Mouse (Mus musculus): Measurements from ENCODE around the gene Gm20388. TPM values are rescaled to one million over a fixed set of nuclear protein-coding genes. Genes with fewer than 3 reads are reported as not detected.
"Not testable (repeated sequence)": the region's sequence is repeated elsewhere in the genome, so short reads cannot be mapped to it uniquely, and the experiment has no call there.

Gm20388 gene
- polyA plus RNA-seq, 1 experiment from 2014 or later, result not detected

- H3K4me1 ChIP-seq (ENCODE audit: control insufficient read depth, insufficient read depth, low read length), result peaks cover 24% of the 10 kb centered on the region
- H3K27ac ChIP-seq (replicated peaks; ENCODE audit: low read depth, low read length), result no peak overlapping the region
- no peaks in the 10 kb centered on the region for H3K36me3 ChIP-seq (ENCODE audit: control insufficient read depth, insufficient read depth, low read length)
- no peak overlapping the region for H3K4me2 ChIP-seq (ENCODE audit: low read depth, severe bottlenecking)
- H3K9me3 ChIP-seq (ENCODE audit: control insufficient read depth, low read length), result no peaks in the 10 kb centered on the region
- DNase-seq (ENCODE audit: low spot score) (no peak), ATAC-seq (ENCODE audit: insufficient number of reproducible peaks, low FRiP score, low TSS enrichment, low read depth) (no peak)
- WGBS, result 97% methylated on average over 2 of the region's 2 CpGs
- no peak overlapping the region for H3K9ac ChIP-seq (ENCODE audit: low read length)
- H3K4me3 ChIP-seq (ENCODE audit: low read depth, low read length), result no peak overlapping the region
- no peaks in the 10 kb centered on the region for H3K27me3 ChIP-seq (ENCODE audit: control insufficient read depth, insufficient read depth, low read length)
Observed at GRCm38 (mm10) chr8:123188006-123188405, 3277.4 kb downstream of the Gm20388 start.

- Histone ChIP-seq H3K27ac (replicated peaks; ENCODE audit: low read depth, low read length) (no peak overlapping the region), H3K27me3 (ENCODE audit: control insufficient read depth, insufficient read depth, low read length) (no peaks in the 10 kb centered on the region), H3K4me1 (ENCODE audit: control insufficient read depth, insufficient read depth, low read length) (peaks cover 24% of the 10 kb centered on the region), H3K4me2 (ENCODE audit: low read depth, severe bottlenecking) (no peak overlapping the region), H3K9me3 (ENCODE audit: control insufficient read depth, low read length) (no peaks in the 10 kb centered on the region), H3K4me3 (ENCODE audit: low read depth, low read length) (no peak overlapping the region), H3K36me3 (ENCODE audit: control insufficient read depth, insufficient read depth, low read length) (no peaks in the 10 kb centered on the region), H3K9ac (ENCODE audit: low read length) (no peak overlapping the region)
- no peak for ATAC-seq (ENCODE audit: insufficient number of reproducible peaks, low FRiP score, low TSS enrichment, low read depth)
- 90% methylated on average over 7 of the region's 7 CpGs for WGBS
- no peak for DNase-seq (ENCODE audit: low spot score)
Observed at GRCm38 (mm10) chr8:123188841-123189240, 3278.2 kb downstream of the Gm20388 start.

- ATAC-seq (ENCODE audit: insufficient number of reproducible peaks, low FRiP score, low TSS enrichment, low read depth) (no peak), DNase-seq (ENCODE audit: low spot score) (peak; percentile 86)
- H3K9me3 ChIP-seq (ENCODE audit: control insufficient read depth, low read length), result no peaks in the 10 kb centered on the region
- H3K9ac ChIP-seq (ENCODE audit: low read length), result no peak overlapping the region
- no peak overlapping the region for H3K4me2 ChIP-seq (ENCODE audit: low read depth, severe bottlenecking)
- peaks cover 17% of the 10 kb centered on the region for H3K4me1 ChIP-seq (ENCODE audit: control insufficient read depth, insufficient read depth, low read length)
- WGBS, result 4% methylated on average over 9 of the region's 9 CpGs
- no peak overlapping the region for H3K27ac ChIP-seq (replicated peaks; ENCODE audit: low read depth, low read length)
- no peaks in the 10 kb centered on the region for H3K36me3 ChIP-seq (ENCODE audit: control insufficient read depth, insufficient read depth, low read length)
- H3K4me3 ChIP-seq (ENCODE audit: low read depth, low read length), result no peak overlapping the region
- H3K27me3 ChIP-seq (ENCODE audit: control insufficient read depth, insufficient read depth, low read length), result no peaks in the 10 kb centered on the region
Observed at GRCm38 (mm10) chr8:123190678-123191077, 3280.0 kb downstream of the Gm20388 start.

- Histone ChIP-seq H3K27ac (replicated peaks; ENCODE audit: low read depth, low read length) (no peak overlapping the region), H3K27me3 (ENCODE audit: control insufficient read depth, insufficient read depth, low read length) (no peaks in the 10 kb centered on the region), H3K9ac (ENCODE audit: low read length) (no peak overlapping the region), H3K4me1 (ENCODE audit: control insufficient read depth, insufficient read depth, low read length) (peaks cover 5% of the 10 kb centered on the region), H3K4me2 (ENCODE audit: low read depth, severe bottlenecking) (no peak overlapping the region), H3K4me3 (ENCODE audit: low read depth, low read length) (no peak overlapping the region), H3K36me3 (ENCODE audit: control insufficient read depth, insufficient read depth, low read length) (no peaks in the 10 kb centered on the region), H3K9me3 (ENCODE audit: control insufficient read depth, low read length) (no peaks in the 10 kb centered on the region)
- no peak for ATAC-seq (ENCODE audit: insufficient number of reproducible peaks, low FRiP score, low TSS enrichment, low read depth)
- no peak for DNase-seq (ENCODE audit: low spot score)
- 58% methylated on average over 8 of the region's 8 CpGs for WGBS
Observed at GRCm38 (mm10) chr8:123191908-123192307, 3281.3 kb downstream of the Gm20388 start.

- Histone ChIP-seq H3K36me3 (ENCODE audit: control insufficient read depth, insufficient read depth, low read length) (no peaks in the 10 kb centered on the region), H3K27me3 (ENCODE audit: control insufficient read depth, insufficient read depth, low read length) (no peaks in the 10 kb centered on the region), H3K4me3 (ENCODE audit: low read depth, low read length) (no peak overlapping the region), H3K4me1 (ENCODE audit: control insufficient read depth, insufficient read depth, low read length) (peaks cover 3% of the 10 kb centered on the region; the same call in 1 of the 2 replicates), H3K9me3 (ENCODE audit: control insufficient read depth, low read length) (no peaks in the 10 kb centered on the region), H3K27ac (replicated peaks; ENCODE audit: low read depth, low read length) (no peak overlapping the region), H3K9ac (ENCODE audit: low read length) (no peak overlapping the region), H3K4me2 (ENCODE audit: low read depth, severe bottlenecking) (no peak overlapping the region)
- DNase-seq (ENCODE audit: low spot score), result no peak
- no peak for ATAC-seq (ENCODE audit: insufficient number of reproducible peaks, low FRiP score, low TSS enrichment, low read depth)
- WGBS, result 88% methylated on average over 9 of the region's 9 CpGs
Observed at GRCm38 (mm10) chr8:123193771-123194170, 3283.1 kb downstream of the Gm20388 start.

GRCm38 (mm10) chr8:123197016-123197415, 3286.4 kb downstream of the Gm20388 start:
- 75% methylated on average over 5 of the region's 5 CpGs for WGBS
- H3K9ac ChIP-seq (ENCODE audit: low read length); ATAC-seq (ENCODE audit: insufficient number of reproducible peaks, low FRiP score, low TSS enrichment, low read depth); DNase-seq (ENCODE audit: low spot score); H3K4me3 ChIP-seq (ENCODE audit: low read depth, low read length); H3K27me3 ChIP-seq (ENCODE audit: control insufficient read depth, insufficient read depth, low read length); H3K36me3 ChIP-seq (ENCODE audit: control insufficient read depth, insufficient read depth, low read length); H3K9me3 ChIP-seq (ENCODE audit: control insufficient read depth, low read length); H3K4me2 ChIP-seq (ENCODE audit: low read depth, severe bottlenecking); H3K27ac ChIP-seq (replicated peaks; ENCODE audit: low read depth, low read length); H3K4me1 ChIP-seq (ENCODE audit: control insufficient read depth, insufficient read depth, low read length): not testable (repeated sequence)

- Histone ChIP-seq H3K27ac (replicated peaks; ENCODE audit: low read depth, low read length) (no peak overlapping the region), H3K4me1 (ENCODE audit: control insufficient read depth, insufficient read depth, low read length) (no peaks in the 10 kb centered on the region), H3K36me3 (ENCODE audit: control insufficient read depth, insufficient read depth, low read length) (no peaks in the 10 kb centered on the region), H3K9me3 (ENCODE audit: control insufficient read depth, low read length) (no peaks in the 10 kb centered on the region), H3K9ac (ENCODE audit: low read length) (no peak overlapping the region), H3K4me3 (ENCODE audit: low read depth, low read length) (no peak overlapping the region), H3K27me3 (ENCODE audit: control insufficient read depth, insufficient read depth, low read length) (no peaks in the 10 kb centered on the region), H3K4me2 (ENCODE audit: low read depth, severe bottlenecking) (no peak overlapping the region)
- WGBS, result 73% methylated on average over 14 of the region's 14 CpGs
- ATAC-seq (ENCODE audit: insufficient number of reproducible peaks, low FRiP score, low TSS enrichment, low read depth) (no peak), DNase-seq (ENCODE audit: low spot score) (no peak)
Observed at GRCm38 (mm10) chr8:123199864-123200263, 3289.2 kb downstream of the Gm20388 start.

GRCm38 (mm10) chr8:123202288-123202687, 3291.6 kb downstream of the Gm20388 start:
- no peak overlapping the region for H3K4me2 ChIP-seq (ENCODE audit: low read depth, severe bottlenecking)
- no peaks in the 10 kb centered on the region for H3K4me1 ChIP-seq (ENCODE audit: control insufficient read depth, insufficient read depth, low read length)
- DNase-seq (ENCODE audit: low spot score), result peak; percentile 92
- 35% methylated on average over 5 of the region's 5 CpGs for WGBS
- no peak overlapping the region for H3K9ac ChIP-seq (ENCODE audit: low read length)
- H3K27ac ChIP-seq (replicated peaks; ENCODE audit: low read depth, low read length), result no peak overlapping the region
- peaks cover 2% of the 10 kb centered on the region; the same call in 1 of the 2 replicates for H3K36me3 ChIP-seq (ENCODE audit: control insufficient read depth, insufficient read depth, low read length)
- H3K9me3 ChIP-seq (ENCODE audit: control insufficient read depth, low read length), result no peaks in the 10 kb centered on the region
- H3K27me3 ChIP-seq (ENCODE audit: control insufficient read depth, insufficient read depth, low read length), result no peaks in the 10 kb centered on the region
- no peak overlapping the region for H3K4me3 ChIP-seq (ENCODE audit: low read depth, low read length)
- ATAC-seq (ENCODE audit: insufficient number of reproducible peaks, low FRiP score, low TSS enrichment, low read depth), result 0 out of 2 replicates have a peak, but pooled peaks have one; percentile 11

- DNase-seq (ENCODE audit: low spot score), result no peak
- WGBS, result 88% methylated on average over 3 of the region's 3 CpGs
- no peak overlapping the region for H3K27ac ChIP-seq (replicated peaks; ENCODE audit: low read depth, low read length)
- H3K9me3 ChIP-seq (ENCODE audit: control insufficient read depth, low read length), result no peaks in the 10 kb centered on the region
- H3K4me2 ChIP-seq (ENCODE audit: low read depth, severe bottlenecking), result no peak overlapping the region
- no peaks in the 10 kb centered on the region for H3K4me1 ChIP-seq (ENCODE audit: control insufficient read depth, insufficient read depth, low read length)
- no peak overlapping the region for H3K9ac ChIP-seq (ENCODE audit: low read length)
- H3K36me3 ChIP-seq (ENCODE audit: control insufficient read depth, insufficient read depth, low read length), result peaks cover 5% of the 10 kb centered on the region; the same call in 1 of the 2 replicates
- no peak overlapping the region for H3K4me3 ChIP-seq (ENCODE audit: low read depth, low read length)
- no peak for ATAC-seq (ENCODE audit: insufficient number of reproducible peaks, low FRiP score, low TSS enrichment, low read depth)
- H3K27me3 ChIP-seq (ENCODE audit: control insufficient read depth, insufficient read depth, low read length), result no peaks in the 10 kb centered on the region
Observed at GRCm38 (mm10) chr8:123203571-123203970, 3292.9 kb downstream of the Gm20388 start.
